Mouse (Mus musculus) brain, embryonic 14.5 days (tissue): Measurements from ENCODE around the gene Arhgef12.

Experiments used
- CTCF ChIP-seq: fragments of 200-500 bp; IDR thresholded peaks from 2 replicates; pipeline ENCODE4 v1.5.1; 2012; ENCODE audit warnings: inconsistent platforms, mild to moderate bottlenecking, moderate library complexity, borderline replicate concordance; ENCODE audit not compliant: insufficient read depth, insufficient read length; ENCODE audit errors: extremely low read depth
- POLR2A ChIP-seq: fragments of 200-500 bp; IDR thresholded peaks from 2 replicates; pipeline ENCODE4 v1.6.1; 2012; ENCODE audit warnings: mild to moderate bottlenecking, inconsistent platforms, borderline replicate concordance; ENCODE audit not compliant: poor library complexity, insufficient read depth, insufficient read length, severe bottlenecking; ENCODE audit errors: extremely low read depth

GRCm38 (mm10) chr9:42943057-42943529 lies 163.9 kb downstream of the Arhgef12 start:
- TF ChIP-seq CTCF (peak; percentile 51; the same call in 1 of the 2 replicates), POLR2A (no peak)
